In genomic region chr7:142097776-142098175, GRCm38 (mm10) we compare ENCODE assay signal across 9 mouse cellular contexts. TPM values are rescaled to one million over a fixed set of nuclear protein-coding genes. Genes with fewer than 3 reads are reported as not detected.
DNase-seq lines count a peak whose midpoint lies in the region; ATAC-seq lines count a peak whose summit lies in the region.
"Had no signal": no experiment of that assay in that cellular context is flagged by ENCODE, and none has a peak within 500 bp of the region (broad histone marks: within the 10 kb centered on the region; RNA-seq: fewer than 3 reads in every experiment).

No protein-coding gene starts in this region.

- intact Hi-C loops in heart, postnatal 36 days (cut with DNase I) = loop anchor here (1.0 to 5.0 kb wide), 3 partner anchors 35 to 145 kb away; partner anchors contain the start of gene Mob2

- no peak overlapping the region for H3K4me2 ChIP-seq in forebrain, embryonic 11.5 days (ENCODE audit: low read depth, low read length, severe bottlenecking)
- no peak overlapping the region for H3K4me2 ChIP-seq in lung, embryonic 16.5 days (ENCODE audit: low read depth, low read length)

- DNase-seq in ES-CJ7 (ENCODE audit: low read depth, low spot score) = peak; percentile 81
- DNase-seq in c-Kit-positive CD71-negative TER-119-negative erythroid progenitor cells, embryonic 14.5 days (ENCODE audit: low read depth) = peak; percentile 63
- DNase-seq in forebrain, embryonic 11.5 days (ENCODE audit: low spot score) = peak; percentile 91
- peak; percentile 84 to 85 for DNase-seq in heart, postnatal 36 days
- peak; percentile 55 for DNase-seq in large intestine, adult 2 months (ENCODE audit: low read depth, low spot score)
- peak; percentile 73 for DNase-seq in ovary, postnatal 14 days (ENCODE audit: low spot score)
- peak; percentile 18 to 78 for DNase-seq in thymus, postnatal 10 days (ENCODE audit: low spot score in 2 of 2)

- peak; percentile 69 for ATAC-seq in forebrain, embryonic 11.5 days (replicated peaks; ENCODE audit: low FRiP score)
- ATAC-seq in lung, embryonic 16.5 days (ENCODE audit: low read depth) = peak; percentile 56; the same call in 1 of the 2 replicates

- H3K27ac ChIP-seq in forebrain, embryonic 11.5 days (ENCODE audit: low read depth, low read length) = no peak overlapping the region
- H3K27ac ChIP-seq in lung, embryonic 16.5 days (ENCODE audit: low read length) = no peak overlapping the region

- WGBS in forebrain, embryonic 11.5 days = 13% methylated on average over 9 of the region's 9 CpGs
- 4% methylated on average over 9 of the region's 9 CpGs for WGBS in large intestine, adult 2 months
- WGBS in lung, embryonic 16.5 days = 8% methylated on average over 9 of the region's 9 CpGs

- no peaks in the 10 kb centered on the region for H3K36me3 ChIP-seq in forebrain, embryonic 11.5 days (ENCODE audit: control insufficient read depth, insufficient read depth, low read length)
- no peaks in the 10 kb centered on the region for H3K36me3 ChIP-seq in lung, embryonic 16.5 days (ENCODE audit: control insufficient read depth, insufficient read depth, low read length)

- no peak overlapping the region for H3K9ac ChIP-seq in forebrain, embryonic 11.5 days (ENCODE audit: low read length)
- no peak overlapping the region for H3K9ac ChIP-seq in lung, embryonic 16.5 days (ENCODE audit: low read length)

- H3K4me1 ChIP-seq in forebrain, embryonic 11.5 days (replicated peaks; ENCODE audit: control insufficient read depth, insufficient read depth, low read length) = peaks cover 2% of the 10 kb centered on the region; the same call in 1 of the 2 replicates
- H3K4me1 ChIP-seq in lung, embryonic 16.5 days (replicated peaks; ENCODE audit: control insufficient read depth, insufficient read depth, low read length) = peaks cover 2% of the 10 kb centered on the region; the same call in 1 of the 2 replicates

- peaks cover 12% of the 10 kb centered on the region for H3K27me3 ChIP-seq in forebrain, embryonic 11.5 days (ENCODE audit: control insufficient read depth, insufficient read depth, low read length)
- peaks cover 48% of the 10 kb centered on the region for H3K27me3 ChIP-seq in lung, embryonic 16.5 days (ENCODE audit: control insufficient read depth, insufficient read depth, low read depth, low read length)

- H3K4me3 ChIP-seq in forebrain, embryonic 11.5 days (ENCODE audit: low read depth, low read length) = no peak overlapping the region
- H3K4me3 ChIP-seq in lung, embryonic 16.5 days (ENCODE audit: low read length) = no peak overlapping the region

- H3K9me3 ChIP-seq in forebrain, embryonic 11.5 days (ENCODE audit: control insufficient read depth, low read length) = no peaks in the 10 kb centered on the region
- H3K9me3 ChIP-seq in lung, embryonic 16.5 days (ENCODE audit: control insufficient read depth, low read length) = no peaks in the 10 kb centered on the region

RNA-seq across cellular contexts. Expression of gene Dusp8, which starts 2.1 kb away (rescaled TPM):
- polyA plus RNA-seq in forebrain, embryonic 11.5 days (2014; fragmentation: Nextera tagmentation; extraction: Ambion mirVana) = 22.6 and 28.1 TPM in 2 replicates
- 10 to 100 TPM; 33.2 to 46.2 TPM for total RNA-seq in heart, postnatal 36 days (2021)
- 8.1 and 12.5 TPM in 2 replicates for polyA plus RNA-seq in large intestine, adult 2 months (2012; rRNA removed)
- polyA plus RNA-seq in lung, embryonic 16.5 days (2015; fragmentation: Nextera tagmentation; extraction: Ambion mirVana) = 2.1 and 2.5 TPM in 2 replicates

RNA-seq across cellular contexts. Expression of gene Gm45618, which starts 22.8 kb away (rescaled TPM):
- polyA plus RNA-seq in forebrain, embryonic 11.5 days (2014; fragmentation: Nextera tagmentation; extraction: Ambion mirVana) = 0.31 TPM in 1 of 2 replicates, not detected in the other
- total RNA-seq in heart, postnatal 36 days (2021) = not detected
- not detected in 2 replicates for polyA plus RNA-seq in large intestine, adult 2 months (2012; rRNA removed)
- not detected in 2 replicates for polyA plus RNA-seq in lung, embryonic 16.5 days (2015; fragmentation: Nextera tagmentation; extraction: Ambion mirVana)
- total RNA-seq: layer of hippocampus, adult 8-10 months had no signal

RNA-seq across cellular contexts. Expression of gene Mob2, which starts 36.9 kb away (rescaled TPM):
- polyA plus RNA-seq in forebrain, embryonic 11.5 days (2014; fragmentation: Nextera tagmentation; extraction: Ambion mirVana) = 52.9 and 55.9 TPM in 2 replicates
- total RNA-seq in heart, postnatal 36 days (2021) = 10 to 100 TPM; 43.6 to 43.8 TPM
- 52.5 and 62.4 TPM in 2 replicates for polyA plus RNA-seq in large intestine, adult 2 months (2012; rRNA removed)
- 76.3 and 83.9 TPM in 2 replicates for polyA plus RNA-seq in lung, embryonic 16.5 days (2015; fragmentation: Nextera tagmentation; extraction: Ambion mirVana)

RNA-seq across cellular contexts. Expression of gene Gm39115, which starts 38.1 kb away (rescaled TPM):
- not detected in 2 replicates for polyA plus RNA-seq in forebrain, embryonic 11.5 days (2014; fragmentation: Nextera tagmentation; extraction: Ambion mirVana)
- not detected for total RNA-seq in heart, postnatal 36 days (2021)
- polyA plus RNA-seq in large intestine, adult 2 months (2012; rRNA removed) = not detected in 2 replicates
- polyA plus RNA-seq in lung, embryonic 16.5 days (2015; fragmentation: Nextera tagmentation; extraction: Ambion mirVana) = not detected in 2 replicates
- total RNA-seq: layer of hippocampus, adult 8-10 months had no signal

RNA-seq across cellular contexts. Expression of gene Gm45337, which starts 46.6 kb away (rescaled TPM):
- not detected in 2 replicates for polyA plus RNA-seq in forebrain, embryonic 11.5 days (2014; fragmentation: Nextera tagmentation; extraction: Ambion mirVana)
- not detected for total RNA-seq in heart, postnatal 36 days (2021)
- not detected in 2 replicates for polyA plus RNA-seq in large intestine, adult 2 months (2012; rRNA removed)
- not detected in 2 replicates for polyA plus RNA-seq in lung, embryonic 16.5 days (2015; fragmentation: Nextera tagmentation; extraction: Ambion mirVana)
- total RNA-seq: layer of hippocampus, adult 8-10 months had no signal
